10 mouse cellular contexts compared by ENCODE assay signal in the genomic region with DNA sequence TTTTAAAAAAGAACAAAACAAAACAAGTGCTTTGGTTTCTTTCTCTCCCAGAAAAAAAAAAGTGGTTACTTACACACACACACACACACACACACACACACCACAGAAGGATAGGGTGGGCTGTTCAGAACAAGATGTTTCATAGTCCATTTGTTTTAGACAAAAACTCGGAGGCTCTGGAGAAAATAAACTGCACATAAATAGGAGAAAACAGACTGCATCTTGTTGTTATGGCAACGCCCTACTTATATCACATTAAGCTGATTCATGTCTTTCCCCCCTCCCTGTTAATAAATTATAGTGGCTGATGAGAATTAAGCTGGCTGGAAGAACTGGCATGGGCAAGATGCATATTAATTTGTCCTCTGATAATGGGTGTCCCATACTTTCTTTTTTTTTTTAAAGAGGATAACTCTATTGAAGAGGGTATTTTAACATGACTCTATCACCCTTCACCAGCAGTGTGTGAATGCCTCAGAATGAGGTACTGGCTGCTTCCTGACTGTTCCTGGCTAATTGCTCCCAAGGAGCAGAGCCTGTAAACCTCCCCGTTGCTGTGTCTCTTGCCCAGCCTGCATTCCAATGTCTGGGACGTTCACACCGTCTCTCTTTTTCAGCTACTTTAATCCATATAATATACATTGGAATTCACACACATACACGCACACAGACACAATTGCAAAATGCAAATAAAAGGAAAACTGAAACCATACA.
DNase-seq lines count a peak whose midpoint lies in the region; ATAC-seq lines count a peak whose summit lies in the region.
"Had no signal": no experiment of that assay in that cellular context is flagged by ENCODE, and none has a peak within 500 bp of the region (broad histone marks: within the 10 kb centered on the region; RNA-seq: fewer than 3 reads in every experiment).

No protein-coding gene starts in this region.

- 0 out of 2 replicates have a peak, but pooled peaks have one; percentile 40 for ATAC-seq in intestine, embryonic 16.5 days
- ATAC-seq in intestine, embryonic 15.5 days: no peak
- ATAC-seq: intestine, postnatal 0 days had no signal

- H3K9ac ChIP-seq in intestine, embryonic 16.5 days (ENCODE audit: low read depth, low read length): no peak overlapping the region
- H3K9ac ChIP-seq in intestine, embryonic 15.5 days: no peak overlapping the region
- H3K9ac ChIP-seq: midbrain, embryonic 12.5 days had no signal

- H3K4me3 ChIP-seq in intestine, embryonic 16.5 days (ENCODE audit: low read length): no peak overlapping the region
- no peak overlapping the region for H3K4me3 ChIP-seq in intestine, embryonic 15.5 days (replicated peaks)
- H3K4me3 ChIP-seq: midbrain, embryonic 12.5 days had no signal

- no peaks in the 10 kb centered on the region for H3K27me3 ChIP-seq in intestine, embryonic 16.5 days (replicated peaks; ENCODE audit: control insufficient read depth, insufficient read depth, low read length)
- H3K27me3 ChIP-seq in intestine, embryonic 15.5 days (replicated peaks): no peaks in the 10 kb centered on the region
- H3K27me3 ChIP-seq: midbrain, embryonic 12.5 days had no signal

- 38% methylated on average over 6 of the region's 6 CpGs for WGBS in intestine, embryonic 16.5 days
- WGBS in intestine, embryonic 15.5 days: 49% methylated on average over 6 of the region's 6 CpGs

- DNase-seq in right cerebral cortex, adult 2 months (ENCODE audit: low spot score in 2 of 2): peak; percentile 35 to 52
- no peak for DNase-seq in right cerebral cortex, postnatal 25 days
- peak; percentile 50 to 68 for DNase-seq in left cerebral cortex, adult 9 months (ENCODE audit: low spot score in 2 of 2)
- peak; percentile 84 for DNase-seq in telencephalon, adult 2 months (ENCODE audit: low read depth, low spot score)
- DNase-seq in urinary bladder, adult 18-20 months (ENCODE audit: low spot score in 2 of 2): no peak
- DNase-seq in heart, postnatal 14 days: no peak

- no peak overlapping the region for H3K4me2 ChIP-seq in intestine, embryonic 16.5 days (ENCODE audit: low read depth, low read length)
- H3K4me2 ChIP-seq in intestine, embryonic 15.5 days (replicated peaks): no peak overlapping the region
- H3K4me2 ChIP-seq: midbrain, embryonic 12.5 days had no signal

- H3K36me3 ChIP-seq in intestine, embryonic 16.5 days (ENCODE audit: control insufficient read depth, insufficient read depth, low read length): no peaks in the 10 kb centered on the region
- H3K36me3 ChIP-seq in intestine, embryonic 15.5 days: no peaks in the 10 kb centered on the region
- H3K36me3 ChIP-seq: midbrain, embryonic 12.5 days had no signal

- intact Hi-C loops in heart, postnatal 14 days (cut with DNase I): no loop called here

- H3K9me3 ChIP-seq in intestine, embryonic 16.5 days (ENCODE audit: control insufficient read depth, low read length): no peaks in the 10 kb centered on the region
- H3K9me3 ChIP-seq in intestine, embryonic 15.5 days: no peaks in the 10 kb centered on the region

- peaks cover 5% of the 10 kb centered on the region for H3K4me1 ChIP-seq in intestine, embryonic 16.5 days (ENCODE audit: control insufficient read depth, insufficient read depth, low read length)
- H3K4me1 ChIP-seq in intestine, embryonic 15.5 days (replicated peaks): no peaks in the 10 kb centered on the region

- H3K27ac ChIP-seq in intestine, embryonic 16.5 days (ENCODE audit: low read length): no peak overlapping the region
- no peak overlapping the region for H3K27ac ChIP-seq in intestine, embryonic 15.5 days
- H3K27ac ChIP-seq: midbrain, embryonic 12.5 days had no signal

Comparison
In these comparisons a context has a peak if more than half of its experiments do, and no peak if none do; other contexts are left out.
1. DNase-seq: peak in right cerebral cortex, adult 2 months (2 of 2), left cerebral cortex, adult 9 months (2 of 2) and telencephalon, adult 2 months (single experiment); none in right cerebral cortex, postnatal 25 days (single experiment), urinary bladder, adult 18-20 months (0 of 2) and heart, postnatal 14 days (0 of 2).